7 mouse cellular contexts compared by ENCODE assay signal in the genomic region with DNA sequence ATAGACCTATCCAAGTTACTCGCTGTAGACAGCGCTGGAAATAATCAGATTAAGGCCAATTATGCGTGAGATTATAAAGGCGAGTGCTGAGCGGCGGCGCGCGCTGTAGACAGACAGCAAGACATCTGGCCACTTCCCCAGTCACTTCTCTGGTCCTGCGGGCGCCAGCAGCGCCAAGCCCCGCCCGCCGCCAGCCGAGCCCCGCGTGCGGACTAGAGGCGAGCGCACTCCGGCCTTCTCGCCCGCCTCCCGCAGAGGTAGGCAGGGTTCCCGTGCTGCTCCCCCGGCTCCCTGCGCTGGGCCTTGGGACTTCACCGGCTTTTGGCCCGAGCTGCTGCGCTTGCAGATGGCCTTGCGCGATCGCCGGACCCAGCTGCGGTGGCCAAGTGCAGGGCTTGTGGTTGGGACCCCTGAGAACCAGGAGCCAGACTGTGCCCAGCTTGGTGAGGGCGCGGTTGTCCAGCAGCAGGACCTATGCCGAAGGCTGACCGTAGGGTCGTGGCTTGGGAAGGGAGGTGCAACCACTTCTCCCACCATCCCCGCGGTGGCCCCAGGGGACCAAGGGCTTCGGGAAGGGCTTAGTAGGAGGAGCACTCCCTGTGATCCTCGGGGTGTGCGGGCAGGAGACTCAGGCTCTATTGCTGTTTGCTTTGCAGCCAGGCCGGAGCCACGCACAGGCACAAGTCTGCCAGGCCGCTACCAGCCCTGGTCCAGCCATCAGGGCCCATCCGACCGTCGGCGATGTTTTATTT. TPM values are rescaled to one million over a fixed set of nuclear protein-coding genes. Genes with fewer than 3 reads are reported as not detected.
A peak's percentile ranks its signal among the peaks of the same experiment; 100 is the strongest.
DNase-seq lines count a peak whose midpoint lies in the region; ATAC-seq and TF ChIP-seq lines count a peak whose summit lies in the region.

A gene (plus strand): TSS at position 118 of the 752 bp plus-strand sequence.

- TF ChIP-seq CTCF in hindbrain, postnatal 0 days (IDR thresholded peaks at IDR 0.05; ENCODE audit: low read depth): no peak

- no peak within 1 kb of the TSS; the same call in 1 of the 2 replicates for H3K9ac ChIP-seq in embryonic facial prominence, embryonic 11.5 days (replicated peaks; ENCODE audit: low read length)
- H3K9ac ChIP-seq in hindbrain, postnatal 0 days (replicated peaks; ENCODE audit: low read length): peak within 1 kb of the TSS; percentile 37

- under 1% methylated on average over 53 of the region's 53 CpGs for WGBS in embryonic facial prominence, embryonic 11.5 days
- WGBS in hindbrain, postnatal 0 days: under 1% methylated on average over 53 of the region's 53 CpGs

- no peaks in the 10 kb centered on the region for H3K9me3 ChIP-seq in embryonic facial prominence, embryonic 11.5 days (replicated peaks; ENCODE audit: control insufficient read depth, low read length)
- no peaks in the 10 kb centered on the region for H3K9me3 ChIP-seq in hindbrain, postnatal 0 days (ENCODE audit: low read length)

- peak within 1 kb of the TSS; percentile 11 for H3K4me3 ChIP-seq in embryonic facial prominence, embryonic 11.5 days (ENCODE audit: low read depth, low read length)
- H3K4me3 ChIP-seq in hindbrain, postnatal 0 days (ENCODE audit: low read length): peak within 1 kb of the TSS; percentile 33

- peak; percentile 33 for DNase-seq in left cerebral cortex, postnatal 4 days
- no peak for DNase-seq in left cerebral cortex, adult 11 months (ENCODE audit: low spot score)
- DNase-seq in embryonic facial prominence, embryonic 11.5 days (ENCODE audit: low spot score): no peak
- DNase-seq in hindbrain, postnatal 0 days (ENCODE audit: low spot score): peak; percentile 44
- DNase-seq in retina, embryonic 14.5 days (ENCODE audit: low spot score): peak; percentile 74
- no peak for DNase-seq in right cerebral cortex, adult 2 months (ENCODE audit: low spot score in 2 of 2)

- H3K4me1 ChIP-seq in embryonic facial prominence, embryonic 11.5 days (ENCODE audit: control insufficient read depth, insufficient read depth, low read length): peaks cover 6% of the 10 kb centered on the region; the same call in 1 of the 2 replicates
- peaks cover 3% of the 10 kb centered on the region; the same call in 1 of the 2 replicates for H3K4me1 ChIP-seq in hindbrain, postnatal 0 days (ENCODE audit: insufficient read depth, low read length)

- peak within 1 kb of the TSS; percentile 39 for H3K4me2 ChIP-seq in embryonic facial prominence, embryonic 11.5 days (ENCODE audit: low read depth, low read length)
- peak within 1 kb of the TSS; percentile 59 for H3K4me2 ChIP-seq in hindbrain, postnatal 0 days (ENCODE audit: low read depth, low read length)

- intact Hi-C loops in left cerebral cortex, postnatal 4 days (cut with DNase I): loop anchor here (10.0 kb wide), 1 partner anchor 365 kb away; no protein-coding TSS in a partner anchor

- no peak within 1 kb of the TSS for H3K27ac ChIP-seq in embryonic facial prominence, embryonic 11.5 days (replicated peaks; ENCODE audit: low read depth, low read length)
- H3K27ac ChIP-seq in hindbrain, postnatal 0 days: no peak within 1 kb of the TSS

- peaks cover 61% of the 10 kb centered on the region for H3K27me3 ChIP-seq in embryonic facial prominence, embryonic 11.5 days (ENCODE audit: control insufficient read depth, insufficient read depth, low read length)
- peaks cover 45% of the 10 kb centered on the region for H3K27me3 ChIP-seq in hindbrain, postnatal 0 days (ENCODE audit: insufficient read depth, low read length)

- peak; percentile 47 for ATAC-seq in embryonic facial prominence, embryonic 11.5 days (replicated peaks; ENCODE audit: insufficient number of reproducible peaks, low FRiP score, low TSS enrichment, low read depth)
- peak; percentile 34 for ATAC-seq in hindbrain, postnatal 0 days
- ATAC-seq in erythroblast, adult 5-6 weeks (replicated peaks; ENCODE audit: low FRiP score, poor library complexity, severe bottlenecking): no peak

- H3K36me3 ChIP-seq in embryonic facial prominence, embryonic 11.5 days (replicated peaks; ENCODE audit: control insufficient read depth, insufficient read depth, low read depth, low read length): no peaks in the 10 kb centered on the region
- H3K36me3 ChIP-seq in hindbrain, postnatal 0 days (ENCODE audit: insufficient read depth, low read length): no peaks in the 10 kb centered on the region

RNA-seq across cellular contexts. Expression of the gene that starts here (rescaled TPM):
- not detected for total RNA-seq in left cerebral cortex, postnatal 4 days (2021)
- polyA plus RNA-seq in embryonic facial prominence, embryonic 11.5 days (2014; fragmentation: Nextera tagmentation; extraction: Ambion mirVana): 7.6 and 9.6 TPM in 2 replicates
- total RNA-seq in hindbrain, postnatal 0 days (2014; rRNA removed): 17.8 and 24.2 TPM in 2 replicates
- polyA plus RNA-seq in hindbrain, postnatal 0 days (2015; fragmentation: Nextera tagmentation; extraction: Ambion mirVana): 24.1 and 28.0 TPM in 2 replicates
- total RNA-seq in erythroblast, adult 5-6 weeks (2015; ENCODE audit: low replicate concordance): not detected in 2 replicates
- total RNA-seq in erythroblast, adult 5-6 weeks (2017; ENCODE audit: low replicate concordance): 0.56 TPM in 1 of 2 replicates, not detected in the other

Comparison
In these comparisons a context has a peak if more than half of its experiments do, and no peak if none do; other contexts are left out.
1. RNA of the gene that starts here (total RNA-seq): 17.8 to 24.2 TPM in hindbrain, postnatal 0 days; not detected in left cerebral cortex, postnatal 4 days and 0.56 TPM in erythroblast, adult 5-6 weeks; every median in the first group is over 10 times any median in the second.
2. Peak in DNase-seq in left cerebral cortex, postnatal 4 days; RNA of the gene not detected or under 1 TPM.
3. DNase-seq: peak in hindbrain, postnatal 0 days (single experiment) and retina, embryonic 14.5 days (single experiment); none in left cerebral cortex, adult 11 months (single experiment), embryonic facial prominence, embryonic 11.5 days (single experiment) and right cerebral cortex, adult 2 months (0 of 2).